Mouse (Mus musculus) left cerebral cortex, postnatal 14 days (tissue): ENCODE measurements around the gene Rtn4. TPM values are rescaled to one million over a fixed set of nuclear protein-coding genes. Genes with fewer than 3 reads are reported as not detected.

Experiments used
- DNase-seq, 2 experiments: peaks; one replicate each; pipeline ENCODE4 v3.0.0; 2021 to 2022; ENCODE audit warnings: low spot score in 2 of 2, mixed read lengths in 1 of 2
- intact Hi-C: fragments of 180-260 bp; cut with DNase I; formaldehyde crosslinking; loops from one replicate; pipeline ENCODE4 v1.15.1; 2025
- total RNA-seq, 2 experiments: library from RNA; stranded (reverse); gene quantifications; 2 replicates each; pipeline ENCODE4 v1.2.3; 2021

Gene Rtn4
- total RNA-seq, 2 experiments from 2014 or later, result 639 to 692 TPM

GRCm38 (mm10) chr11:29790796-29791195, 98.0 kb downstream of the Rtn4 start:
- intact Hi-C loops, result no loop called here

More at GRCm38 (mm10) chr11:29790796-29791195, 98.0 kb downstream of the Rtn4 start:
- DNase-seq, result no peak

Other genes starting within 250 kb of the Rtn4 start
- 1 to 10 TPM; 2.6 to 4.0 TPM for gene Prorsd1, start 177.9 kb upstream of the Rtn4 start, total RNA-seq
- gene Mtif2, start 166.5 kb upstream of the Rtn4 start, total RNA-seq, result 10 to 100 TPM; 33.0 to 41.8 TPM
- under 1 TPM; 0.15 to 0.48 TPM for gene Clhc1, start 145.0 kb upstream of the Rtn4 start, total RNA-seq
- 100 to 1,000 TPM; 405 to 423 TPM for gene Rps27a, start 144.8 kb upstream of the Rtn4 start, total RNA-seq
- 1 to 10 TPM; 2.8 to 3.1 TPM for gene 4931440F15Rik, start 132.7 kb downstream of the Rtn4 start, total RNA-seq